ENCODE assay signal across 22 mouse cellular contexts in genomic region chr4:101227398-101227797, GRCm38 (mm10). TPM values are rescaled to one million over a fixed set of nuclear protein-coding genes. Genes with fewer than 3 reads are reported as not detected.
DNase-seq lines count a peak whose midpoint lies in the region; ATAC-seq and TF ChIP-seq lines count a peak whose summit lies in the region.
"Had no signal": no experiment of that assay in that cellular context is flagged by ENCODE, and none has a peak within 500 bp of the region (broad histone marks: within the 10 kb centered on the region; RNA-seq: fewer than 3 reads in every experiment).

No protein-coding gene starts in this region.

- intact Hi-C loops in gastrocnemius, adult 2 months (cut with DNase I) = no loop called here

- H3K4me1 ChIP-seq in kidney, embryonic 16.5 days (ENCODE audit: insufficient read depth, low read length) = peaks cover 23% of the 10 kb centered on the region
- peaks cover 76% of the 10 kb centered on the region for H3K4me1 ChIP-seq in G1E (ENCODE audit: insufficient read depth, low read depth, low read length)
- peaks cover 4% of the 10 kb centered on the region for H3K4me1 ChIP-seq in stomach, postnatal 0 days (replicated peaks; ENCODE audit: control insufficient read depth, insufficient read depth)
- H3K4me1 ChIP-seq: forebrain, embryonic 12.5 days; hindbrain, embryonic 12.5 days had no signal

- H3K4me3 ChIP-seq in gastrocnemius, adult 2 months = no peak overlapping the region
- no peak overlapping the region for H3K4me3 ChIP-seq in kidney, embryonic 16.5 days (ENCODE audit: low read length)
- no peak overlapping the region for H3K4me3 ChIP-seq in G1E (ENCODE audit: low read depth, low read length)
- no peak overlapping the region for H3K4me3 ChIP-seq in stomach, postnatal 0 days (ENCODE audit: low read depth, low read length)
- H3K4me3 ChIP-seq: embryonic facial prominence, embryonic 13.5 days; forebrain, embryonic 12.5 days; heart, embryonic 13.5 days; hindbrain, embryonic 12.5 days had no signal

- peak overlapping the region; percentile 16 for H3K27ac ChIP-seq in gastrocnemius, adult 2 months
- H3K27ac ChIP-seq in kidney, embryonic 16.5 days (ENCODE audit: low read length) = peak overlapping the region; percentile 37; the same call in 1 of the 2 replicates
- H3K27ac ChIP-seq in stomach, postnatal 0 days (replicated peaks) = peak overlapping the region; percentile 58; the same call in 1 of the 2 replicates
- H3K27ac ChIP-seq: embryonic facial prominence, embryonic 13.5 days; forebrain, embryonic 12.5 days; heart, embryonic 13.5 days; hindbrain, embryonic 12.5 days had no signal

- peaks cover 4% of the 10 kb centered on the region; the same call in 1 of the 2 replicates for H3K9me3 ChIP-seq in kidney, embryonic 16.5 days (ENCODE audit: low read length)
- no peaks in the 10 kb centered on the region for H3K9me3 ChIP-seq in G1E (replicated peaks)
- H3K9me3 ChIP-seq in stomach, postnatal 0 days (ENCODE audit: control insufficient read depth, low read length) = no peaks in the 10 kb centered on the region
- H3K9me3 ChIP-seq: embryonic facial prominence, embryonic 13.5 days; forebrain, embryonic 12.5 days; hindbrain, embryonic 12.5 days had no signal

- no peak for TF ChIP-seq CTCF in gastrocnemius, adult 2 months (IDR thresholded peaks at IDR 0.05)
- TF ChIP-seq CTCF in G1E (IDR thresholded peaks at IDR 0.05; ENCODE audit: low read depth, low read length) = no peak
- TF ChIP-seq CTCF in stomach, postnatal 0 days (IDR thresholded peaks at IDR 0.05; ENCODE audit: low read depth) = no peak

- ATAC-seq in kidney, embryonic 16.5 days (ENCODE audit: low FRiP score, low TSS enrichment) = peak; percentile 42; the same call in 1 of the 2 replicates
- ATAC-seq in G1E (ENCODE audit: extremely low read depth, insufficient number of reproducible peaks, low FRiP score, poor library complexity, severe bottlenecking) = peak; percentile 36; the same call in 1 of the 2 replicates
- peak; percentile 35; the same call in 1 of the 2 replicates for ATAC-seq in stomach, postnatal 0 days (ENCODE audit: low FRiP score, low TSS enrichment)
- ATAC-seq: activated CD4-positive, CD25-positive, alpha-beta regulatory T cell, adult 4 months; CD4-positive, CD25-positive, alpha-beta regulatory T cell, adult 4 months; forebrain, embryonic 16.5 days; hindbrain, embryonic 16.5 days had no signal

- WGBS in kidney, embryonic 16.5 days = 41% methylated on average over 3 of the region's 3 CpGs
- WGBS in stomach, postnatal 0 days = 68% methylated on average over 3 of the region's 3 CpGs

- H3K4me2 ChIP-seq in kidney, embryonic 16.5 days (replicated peaks; ENCODE audit: low read depth, low read length) = no peak overlapping the region
- no peak overlapping the region for H3K4me2 ChIP-seq in stomach, postnatal 0 days (replicated peaks; ENCODE audit: low read depth)
- H3K4me2 ChIP-seq: embryonic facial prominence, embryonic 13.5 days; forebrain, embryonic 12.5 days; heart, embryonic 13.5 days; hindbrain, embryonic 12.5 days had no signal

- no peak overlapping the region for H3K9ac ChIP-seq in kidney, embryonic 16.5 days (replicated peaks; ENCODE audit: low read length)
- no peak overlapping the region for H3K9ac ChIP-seq in stomach, postnatal 0 days (ENCODE audit: low read length)
- H3K9ac ChIP-seq: embryonic facial prominence, embryonic 13.5 days; forebrain, embryonic 12.5 days; heart, embryonic 13.5 days; hindbrain, embryonic 12.5 days had no signal

- no peak for TF ChIP-seq EP300 in stomach, postnatal 0 days (optimal IDR thresholded peaks at IDR 0.05)

- DNase-seq in gastrocnemius, adult 2 months = no peak
- no peak for DNase-seq in gastrocnemius, adult 8-10 months (ENCODE audit: low spot score in 2 of 2)
- no peak for DNase-seq in kidney, adult 8-10 months
- no peak for DNase-seq in G1E (ENCODE audit: low spot score)
- no peak for DNase-seq in stomach, postnatal 0 days (ENCODE audit: low spot score)
- no peak for DNase-seq in spleen, postnatal 36 days (ENCODE audit: low spot score in 2 of 2)
- DNase-seq: adrenal gland, postnatal 14 days; B cell, adult 2 months; cerebellum, adult 11-12 months; cerebellum, adult 9-10 months; cerebellum, postnatal 25 days; gastrocnemius, postnatal 25 days; heart, postnatal 36 days had no signal

- H3K27me3 ChIP-seq in kidney, embryonic 16.5 days (ENCODE audit: insufficient read depth, low read length) = no peaks in the 10 kb centered on the region
- no peaks in the 10 kb centered on the region for H3K27me3 ChIP-seq in G1E (ENCODE audit: insufficient read depth, low read length)
- no peaks in the 10 kb centered on the region for H3K27me3 ChIP-seq in stomach, postnatal 0 days (ENCODE audit: control insufficient read depth, insufficient read depth, low read length)
- H3K27me3 ChIP-seq: embryonic facial prominence, embryonic 13.5 days; forebrain, embryonic 12.5 days; heart, embryonic 13.5 days; hindbrain, embryonic 12.5 days had no signal

- no peaks in the 10 kb centered on the region for H3K36me3 ChIP-seq in kidney, embryonic 16.5 days (ENCODE audit: insufficient read depth, low read length)
- peaks cover 13% of the 10 kb centered on the region for H3K36me3 ChIP-seq in G1E (replicated peaks)
- H3K36me3 ChIP-seq in stomach, postnatal 0 days (ENCODE audit: control insufficient read depth, insufficient read depth, low read length) = no peaks in the 10 kb centered on the region
- H3K36me3 ChIP-seq: embryonic facial prominence, embryonic 13.5 days; forebrain, embryonic 12.5 days; heart, embryonic 13.5 days; hindbrain, embryonic 12.5 days had no signal

RNA-seq across cellular contexts. Expression of gene Jak1, which starts 37.7 kb away (rescaled TPM):
- 100 to 1,000 TPM in 1 of 2 experiments, 10 to 100 TPM in 1; 89.9 to 134 TPM for total RNA-seq in gastrocnemius, adult 2 months (2021)
- total RNA-seq in gastrocnemius, adult 8-10 months (2022) = 100 to 1,000 TPM in 3 of 4 experiments, 10 to 100 TPM in 1; 92.6 to 112 (median 104) TPM
- 104 TPM in 2 replicates for polyA plus RNA-seq in kidney, embryonic 16.5 days (2015; fragmentation: Nextera tagmentation; extraction: Ambion mirVana)
- total RNA-seq in G1E (2014; fragmentation: Nextera tagmentation) = 102 and 129 TPM in 2 replicates
- 71.6 and 89.5 TPM in 2 replicates for total RNA-seq in G1E (2017)
- 253 and 263 TPM in 2 replicates for polyA plus RNA-seq in G1E (2012)
- 34.1 and 34.3 TPM in 2 replicates for polyA plus RNA-seq in stomach, postnatal 0 days (2015; fragmentation: Nextera tagmentation; extraction: Ambion mirVana)
